Mouse (Mus musculus) lung, adult 2 months (tissue): ENCODE results near the gene Ptprj. TPM values are rescaled to one million over a fixed set of nuclear protein-coding genes. Genes with fewer than 3 reads are reported as not detected.

ENCODE experiments used
- DNase-seq: peaks from one replicate; pipeline ENCODE4 v3.0.0; 2022
- H3K4me1 ChIP-seq: fragments of 200-500 bp; 2 replicates; pipeline ENCODE4 v1.6.1; 2011; ENCODE audit warnings: low read length; ENCODE audit not compliant: control insufficient read depth, insufficient read depth
- H3K4me3 ChIP-seq: fragments of 200-500 bp; replicated peaks from 2 replicates; pipeline ENCODE3; 2011; ENCODE audit warnings: low read depth, mild to moderate bottlenecking, control low read depth, low read length; ENCODE audit errors: extremely low read depth
- CTCF ChIP-seq: fragments of 200-500 bp; IDR thresholded peaks from 2 replicates; pipeline ENCODE4 v1.5.1; 2011; ENCODE audit warnings: mild to moderate bottlenecking, low read length, control low read depth; ENCODE audit not compliant: insufficient read depth
- POLR2A ChIP-seq: fragments of 200-500 bp; IDR thresholded peaks from 2 replicates; pipeline ENCODE4 v1.6.1; 2011; ENCODE audit warnings: low read depth, mild to moderate bottlenecking, control low read depth, low read length, borderline replicate concordance; ENCODE audit errors: extremely low read depth
- WGBS: fragments of 180-500 bp; shearing (Covaris S2); methylation state at CpG from one replicate; pipeline ENCODE4 v1.1.7; 2018; 5-methylcytosine and 5-hydroxymethylcytosine counted together
- polyA plus RNA-seq: library from polyadenylated mRNA; depleted of rRNA; stranded (reverse); fragments of >200 nt; gene quantifications from 2 replicates; pipeline ENCODE4 v1.2.3, GENCODE M21; 2012

Ptprj gene
- polyA plus RNA-seq, 1 experiment: 16.0 TPM

DNA sequence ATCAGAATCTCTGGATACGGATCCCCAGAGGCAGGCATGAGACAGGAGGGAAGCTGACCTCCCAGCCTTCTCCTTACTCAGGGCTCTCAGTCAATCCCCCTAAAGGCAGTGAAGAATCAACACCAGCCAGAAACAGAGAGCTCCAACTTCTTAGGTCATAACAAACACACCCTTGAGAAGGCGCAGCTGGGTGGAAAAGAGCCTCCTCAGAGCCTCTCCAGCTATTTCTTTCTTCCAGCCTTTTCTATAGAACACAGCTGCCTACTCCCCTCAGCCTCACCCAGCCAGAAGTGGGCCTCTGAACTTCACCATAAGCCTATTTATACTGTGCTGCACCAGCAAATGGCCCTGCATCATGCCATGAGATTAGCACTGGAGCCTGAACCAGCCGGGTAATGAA, 74.3 kb downstream of the Ptprj start:
- 55% methylated on average over 3 of the region's 3 CpGs for WGBS
- H3K4me1 ChIP-seq: peaks cover 21% of the 10 kb centered on the region
- TF ChIP-seq POLR2A (no peak), CTCF (no peak)
- H3K4me3 ChIP-seq: no peak overlapping the region
- no peak for DNase-seq

DNA sequence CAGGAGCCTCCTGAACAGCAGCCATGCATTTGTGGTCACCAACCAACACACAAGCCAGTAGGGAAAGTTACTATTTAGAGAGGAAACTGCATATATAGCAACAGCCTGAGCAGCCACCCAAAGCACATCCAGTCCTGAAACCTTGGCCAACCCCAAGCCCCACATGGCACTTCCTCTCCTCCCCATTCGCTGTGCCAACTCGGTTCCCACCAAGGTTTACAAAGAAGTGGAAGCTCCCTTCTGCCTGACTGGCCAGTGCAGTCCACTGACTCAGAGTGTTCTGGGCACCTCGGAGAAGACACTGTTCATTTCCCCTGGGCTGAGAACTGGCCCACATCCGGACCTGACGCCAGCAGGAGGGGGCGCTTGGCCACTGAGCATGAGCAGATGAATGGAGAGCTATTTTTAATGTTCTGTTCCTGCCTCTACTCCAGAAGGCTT, 75.7 kb downstream of the Ptprj start:
- H3K4me3 ChIP-seq: no peak overlapping the region
- 27% methylated on average over 6 of the region's 6 CpGs for WGBS
- TF ChIP-seq CTCF (0 out of 2 replicates have a peak, but pooled peaks have one; percentile 11), POLR2A (no peak)
- H3K4me1 ChIP-seq: peaks cover 21% of the 10 kb centered on the region
- peak; percentile 48 for DNase-seq

DNA sequence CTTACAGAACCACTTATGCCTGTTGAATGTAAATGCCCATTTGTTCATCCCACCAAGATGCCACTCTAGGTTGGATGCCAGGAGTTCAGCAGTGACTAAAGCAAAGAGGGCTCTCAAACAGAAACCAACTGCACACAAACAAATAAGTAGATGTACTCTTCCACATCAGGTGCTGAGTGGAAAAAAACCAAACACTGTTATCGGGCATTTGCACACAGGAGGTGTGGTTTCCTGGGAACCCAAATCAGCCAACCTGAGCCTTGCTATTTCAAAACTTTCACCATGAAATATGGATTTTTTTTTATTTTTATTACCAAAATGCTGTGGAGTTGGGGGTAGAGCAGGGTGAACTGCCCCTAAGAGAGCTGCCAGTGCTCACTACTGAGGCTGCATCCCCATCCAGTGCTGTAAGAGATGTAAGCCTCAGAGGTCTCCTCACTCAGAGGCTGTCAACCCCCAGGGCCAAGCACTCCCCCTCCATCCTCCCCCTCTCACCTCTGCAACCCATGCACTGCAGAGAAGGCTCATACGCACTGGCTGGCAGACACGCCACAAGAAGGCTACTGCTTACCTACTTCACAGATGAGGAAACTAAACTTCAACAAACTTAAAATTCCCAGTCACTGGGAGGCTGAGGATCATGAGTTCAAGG, 77.1 kb downstream of the Ptprj start:
- Histone ChIP-seq H3K4me1 (peaks cover 21% of the 10 kb centered on the region), H3K4me3 (no peak overlapping the region)
- WGBS: 58% methylated on average over 3 of the region's 3 CpGs
- no peak for DNase-seq
- TF ChIP-seq CTCF (no peak), POLR2A (no peak)

DNA sequence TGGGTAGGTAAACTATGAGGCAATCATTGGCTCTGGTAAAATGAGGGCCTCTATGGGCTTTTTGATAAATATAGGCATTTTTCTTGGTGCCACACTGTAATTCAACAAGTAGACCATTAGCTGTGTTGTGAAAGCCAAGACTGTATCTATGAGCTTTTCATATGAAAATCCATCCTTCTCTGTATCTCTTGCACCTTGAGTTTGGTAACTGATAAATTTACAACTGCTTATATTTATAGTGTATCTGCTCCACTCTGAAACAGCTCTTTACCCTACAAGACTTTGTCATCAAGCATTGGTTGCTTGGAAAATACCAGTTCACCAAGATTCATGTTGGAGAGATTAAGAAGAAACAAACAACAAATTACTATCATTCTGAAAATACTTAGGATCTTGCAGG, 77.7 kb downstream of the Ptprj start:
- H3K4me3 ChIP-seq: no peak overlapping the region
- no peak for DNase-seq
- peaks cover 21% of the 10 kb centered on the region for H3K4me1 ChIP-seq
- TF ChIP-seq POLR2A (no peak), CTCF (no peak)

DNA sequence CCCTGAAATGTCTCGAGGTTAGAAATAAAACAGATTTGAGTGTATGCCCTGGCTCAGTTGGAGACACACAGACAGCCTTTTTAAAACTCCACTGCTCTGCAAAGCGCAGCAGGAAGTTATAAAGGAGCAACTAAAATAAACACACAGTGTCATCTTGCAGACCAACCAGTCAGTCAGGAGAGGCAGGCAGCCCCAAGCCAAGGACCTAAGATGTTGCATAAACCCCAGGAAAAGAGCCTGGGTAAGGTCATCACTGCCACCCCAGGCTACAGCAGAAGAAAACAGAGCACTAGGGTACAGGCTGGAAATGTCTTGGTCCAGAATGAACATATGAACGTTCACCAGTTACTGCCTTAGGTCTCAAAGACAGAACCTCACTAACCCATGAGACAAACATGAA, 78.7 kb downstream of the Ptprj start:
- DNase-seq: no peak
- Histone ChIP-seq H3K4me3 (no peak overlapping the region), H3K4me1 (peaks cover 21% of the 10 kb centered on the region)
- TF ChIP-seq CTCF: no peak
- no peak for TF ChIP-seq POLR2A
- WGBS: 26% methylated on average over 3 of the region's 3 CpGs

DNA sequence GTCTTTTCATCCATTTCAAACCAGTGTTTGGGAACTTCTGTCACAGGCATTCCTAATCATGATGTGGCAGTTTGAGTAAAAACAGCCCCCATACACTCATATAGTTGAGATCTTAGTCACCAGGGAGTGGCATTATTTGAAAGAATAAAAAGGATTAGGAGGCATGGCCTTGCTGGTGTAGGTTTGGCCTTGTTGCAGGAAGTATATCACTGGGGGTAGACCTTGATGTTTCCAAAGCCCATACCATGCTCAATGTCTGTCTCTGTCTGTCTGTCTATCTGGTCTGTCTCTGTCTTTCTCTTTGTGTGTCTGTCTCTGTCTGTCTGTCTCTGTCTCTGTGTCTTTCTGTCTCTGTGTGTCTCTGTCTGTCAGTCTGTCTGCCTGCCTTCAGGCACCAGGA, 79.6 kb downstream of the Ptprj start:
- TF ChIP-seq POLR2A (no peak), CTCF (no peak)
- DNase-seq: no peak
- H3K4me3 ChIP-seq: no peak overlapping the region
- H3K4me1 ChIP-seq: peaks cover 21% of the 10 kb centered on the region

DNA sequence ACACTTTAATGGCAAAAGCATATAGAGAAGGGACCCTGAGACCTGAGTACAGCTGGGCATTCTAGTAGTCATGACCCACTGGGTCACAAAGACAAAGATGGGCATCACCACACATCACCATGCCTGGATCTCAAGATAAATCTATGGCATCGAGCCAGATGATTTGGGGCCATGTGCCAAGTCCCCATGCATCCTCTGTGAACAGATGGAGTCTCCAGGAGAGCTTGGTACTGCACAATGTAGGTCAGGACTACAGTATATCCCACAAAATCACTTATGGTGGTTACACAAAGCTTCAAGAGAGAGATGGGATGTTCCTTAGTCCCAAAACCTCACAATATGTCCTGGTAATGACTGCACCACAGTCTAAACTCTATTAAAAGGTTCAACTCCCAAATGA, 81.4 kb downstream of the Ptprj start:
- peaks cover 12% of the 10 kb centered on the region for H3K4me1 ChIP-seq
- 59% methylated on average over 1 of the region's 1 CpGs for whole genome bisulfite sequencing
- no peak for DNase-seq
- no peak for TF ChIP-seq POLR2A
- no peak for TF ChIP-seq CTCF
- H3K4me3 ChIP-seq: no peak overlapping the region

DNA sequence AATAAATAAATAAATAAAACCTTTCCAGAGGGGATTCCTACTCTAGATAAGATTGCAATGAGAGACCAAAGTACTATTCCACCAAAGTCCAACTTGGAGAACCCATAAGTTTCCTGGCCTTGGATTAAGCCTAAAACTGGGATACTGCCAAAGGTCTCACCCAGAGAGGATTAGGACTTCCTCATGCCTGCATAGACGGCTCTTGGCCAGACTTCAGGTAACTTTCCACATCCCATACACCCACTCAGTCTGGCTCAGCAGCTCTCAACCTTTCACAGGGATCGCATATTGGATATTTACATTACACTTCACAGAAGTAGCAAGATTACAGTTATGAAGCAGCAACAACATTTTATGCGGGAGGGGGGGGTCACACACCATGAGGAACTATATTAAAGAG, 82.9 kb downstream of the Ptprj start:
- TF ChIP-seq CTCF: no peak
- no peak for TF ChIP-seq POLR2A
- peak; percentile 31 for DNase-seq
- peaks cover 6% of the 10 kb centered on the region for H3K4me1 ChIP-seq
- H3K4me3 ChIP-seq: no peak overlapping the region
- WGBS: 44% methylated on average over 3 of the region's 3 CpGs

DNA sequence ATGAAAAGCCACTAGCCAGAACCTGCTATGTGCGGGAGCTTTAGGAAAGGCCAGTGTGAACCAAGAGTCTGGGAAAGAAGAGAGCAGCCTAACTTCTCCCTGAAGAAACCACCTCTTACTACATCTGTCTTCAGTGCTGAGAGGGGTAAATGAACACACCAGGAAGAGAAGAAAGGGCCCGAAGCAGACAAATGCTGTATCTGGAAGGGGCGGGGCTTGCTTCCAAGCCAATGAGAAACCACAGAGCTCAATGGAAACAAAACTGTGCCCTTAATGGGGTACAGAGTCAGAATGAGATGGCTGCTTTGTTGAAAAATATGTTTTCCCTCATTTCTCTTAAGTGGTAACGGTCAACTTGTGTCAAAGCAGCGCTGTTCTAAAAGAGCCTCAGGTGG, 83.8 kb downstream of the Ptprj start:
- DNase-seq: no peak
- WGBS: 82% methylated on average over 5 of the region's 5 CpGs
- H3K4me1 ChIP-seq: no peaks in the 10 kb centered on the region; the same call in none of the 2 replicates

DNA sequence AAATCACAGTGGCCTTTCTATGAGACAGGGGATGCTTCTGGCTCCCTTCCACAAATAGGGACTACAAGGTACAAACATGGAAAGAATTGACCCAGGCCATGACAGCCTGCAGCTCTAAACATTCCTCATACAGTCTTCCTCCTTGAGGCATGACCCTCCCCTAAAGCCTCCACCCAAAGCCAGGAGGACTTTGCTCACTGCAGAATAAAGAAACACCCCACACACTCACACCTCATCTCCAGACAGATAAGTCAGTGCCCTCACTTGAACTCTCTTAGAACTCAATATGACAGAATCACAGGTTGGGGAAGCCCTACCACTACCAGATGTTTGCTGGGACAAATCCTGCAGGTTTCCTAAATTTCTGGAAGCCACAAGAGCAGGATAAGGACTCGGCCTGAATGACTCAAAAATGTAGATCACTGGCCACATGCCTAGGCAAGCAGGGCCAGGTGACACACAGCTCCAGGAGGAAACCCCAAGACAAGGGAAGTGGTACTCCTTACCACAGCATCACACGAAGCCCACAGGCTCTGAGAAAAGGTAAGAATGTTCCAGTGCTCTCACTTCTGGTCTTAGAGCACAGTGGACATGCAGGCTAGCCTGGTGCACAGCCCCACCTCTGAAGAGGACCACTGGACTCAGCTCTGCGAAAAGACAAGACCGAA, 84.3 kb downstream of the Ptprj start:
- no peak for DNase-seq
- no peak for TF ChIP-seq POLR2A
- no peak for TF ChIP-seq CTCF
- H3K4me3 ChIP-seq: no peak overlapping the region
- H3K4me1 ChIP-seq: no peaks in the 10 kb centered on the region; the same call in 1 of the 2 replicates
- WGBS: 77% methylated on average over 4 of the region's 4 CpGs

More for the DNA sequence above, 83.8 kb downstream of the Ptprj start:
- H3K4me3 ChIP-seq: no peak overlapping the region
- TF ChIP-seq CTCF: no peak
- TF ChIP-seq POLR2A: no peak

DNA sequence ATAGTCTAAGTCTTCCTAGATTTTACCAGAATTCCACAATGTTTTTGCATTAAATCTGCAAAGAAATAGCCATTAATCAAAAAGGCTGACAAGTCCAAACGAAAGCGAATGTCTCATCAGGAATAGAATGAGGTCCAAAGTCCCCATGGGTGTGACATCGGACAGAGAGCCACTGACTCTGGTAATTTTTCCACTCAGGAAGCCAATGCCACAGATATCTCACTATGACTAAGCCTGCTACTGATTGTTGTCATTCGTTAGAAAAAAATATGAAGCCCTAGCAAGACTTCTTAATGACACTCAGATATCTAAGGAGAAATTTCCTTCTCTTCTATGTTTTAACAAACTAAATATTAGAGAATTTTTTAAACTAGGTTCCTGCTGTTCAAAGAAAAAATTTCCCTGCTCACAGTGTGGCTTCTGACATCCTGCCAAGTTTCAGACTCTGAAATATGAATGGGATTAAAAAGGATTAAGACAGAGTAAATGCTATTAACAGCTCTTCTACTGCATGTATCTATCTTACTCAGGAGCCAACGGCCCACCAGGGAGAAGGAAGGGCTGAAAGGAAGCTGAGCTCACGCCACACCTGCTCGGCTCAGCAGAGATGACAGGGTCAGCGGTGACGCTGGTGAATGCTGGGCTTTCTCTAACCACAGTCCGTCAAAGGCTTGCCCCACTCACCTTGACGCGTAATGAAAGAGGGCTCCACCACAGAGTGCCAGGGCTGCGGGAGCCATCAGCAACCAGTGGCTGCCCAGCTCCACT, 90.0 kb downstream of the Ptprj start:
- TF ChIP-seq CTCF (no peak), POLR2A (no peak)
- 33% methylated on average over 13 of the region's 13 CpGs for WGBS
- DNase-seq: no peak
- Histone ChIP-seq H3K4me1 (peaks cover 7% of the 10 kb centered on the region), H3K4me3 (no peak overlapping the region)
